Mouse (Mus musculus) kidney, adult 2 months (tissue): ENCODE data around the gene Gm11985. TPM values are rescaled to one million over a fixed set of nuclear protein-coding genes. Genes with fewer than 3 reads are reported as not detected.
A peak's percentile ranks its signal among the peaks of the same experiment; 100 is the strongest.
"Not testable (repeated sequence)": the region's sequence is repeated elsewhere in the genome, so short reads cannot be mapped to it uniquely, and the experiment has no call there.

ENCODE experiments used
- DNase-seq: peaks from one replicate; pipeline ENCODE4 v3.0.0; 2021
- H3K27ac ChIP-seq: fragments of 200-500 bp; 2 replicates; pipeline ENCODE4 v1.5.1; 2012; ENCODE audit warnings: low read depth, low read length, control low read depth, inconsistent platforms; ENCODE audit not compliant: insufficient read depth
- H3K27me3 ChIP-seq: fragments of 200-500 bp; replicated peaks from 2 replicates; pipeline ENCODE4 v1.6.1; 2012; ENCODE audit warnings: mild to moderate bottlenecking, moderate library complexity, low read length, inconsistent platforms; ENCODE audit not compliant: control insufficient read depth, insufficient read depth
- H3K36me3 ChIP-seq: fragments of 200-500 bp; 2 replicates; pipeline ENCODE4 v1.6.1; 2012; ENCODE audit warnings: mild to moderate bottlenecking, moderate library complexity, low read length, inconsistent platforms; ENCODE audit not compliant: control insufficient read depth, insufficient read depth
- H3K4me1 ChIP-seq: fragments of 200-500 bp; 2 replicates; pipeline ENCODE4 v1.6.1; 2011; ENCODE audit warnings: low read length; ENCODE audit not compliant: control insufficient read depth, insufficient read depth
- H3K4me3 ChIP-seq: fragments of 200-500 bp; 2 replicates; pipeline ENCODE4 v1.5.1; 2011; ENCODE audit warnings: mild to moderate bottlenecking, low read depth, low read length, control low read depth; ENCODE audit not compliant: insufficient read depth
- CTCF ChIP-seq: fragments of 200-500 bp; conservative IDR thresholded peaks from 2 replicates; pipeline ENCODE4 v1.5.1; 2011; ENCODE audit warnings: low read depth, mild to moderate bottlenecking, control low read depth, low read length, moderate library complexity, mixed read lengths; ENCODE audit not compliant: insufficient read depth, insufficient read length
- POLR2A ChIP-seq: fragments of 200-500 bp; IDR thresholded peaks from one replicate; pipeline ENCODE4 v1.6.1; 2011; ENCODE audit warnings: low read depth, low read length, control low read depth
- WGBS: fragments of 180-500 bp; shearing (Covaris S2); methylation state at CpG from one replicate; pipeline ENCODE4 v1.1.7; 2018; 5-methylcytosine and 5-hydroxymethylcytosine counted together
- polyA plus RNA-seq: library from polyadenylated mRNA; depleted of rRNA; stranded (reverse); fragments of >200 nt; gene quantifications from 2 replicates; pipeline ENCODE4 v1.2.3, GENCODE M21; 2012

Gm11985 gene
- polyA plus RNA-seq, 1 experiment: not detected

DNA sequence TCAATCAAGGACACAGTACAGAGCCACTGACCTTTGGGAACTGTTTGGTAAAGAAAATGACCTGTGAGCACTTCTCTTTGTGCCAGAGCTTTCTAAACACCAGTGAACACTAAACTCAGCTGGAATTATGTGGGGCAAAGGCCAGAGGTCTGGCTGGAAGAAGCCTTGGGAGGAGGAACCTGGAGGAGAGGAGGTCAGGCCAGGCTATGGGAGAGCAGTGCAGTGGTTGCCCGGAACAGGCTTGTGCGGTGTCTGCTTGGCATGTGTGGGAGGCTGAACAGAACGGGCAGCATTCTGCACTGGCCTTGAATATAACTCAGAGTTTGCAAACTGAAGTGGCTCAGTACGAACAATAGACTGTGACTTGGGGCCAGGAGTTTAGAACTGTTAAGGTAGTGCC is 41.6 kb upstream of the Gm11985 start:
- no peaks in the 10 kb centered on the region for H3K27me3 ChIP-seq
- WGBS: 40% methylated on average over 4 of the region's 4 CpGs
- no peaks in the 10 kb centered on the region; the same call in 1 of the 2 replicates for H3K4me1 ChIP-seq
- no peaks in the 10 kb centered on the region for H3K36me3 ChIP-seq
- no peak overlapping the region for H3K27ac ChIP-seq
- H3K4me3 ChIP-seq: no peak overlapping the region
- DNase-seq: peak; percentile 81
- no peak for TF ChIP-seq POLR2A
- no peak for TF ChIP-seq CTCF

DNA sequence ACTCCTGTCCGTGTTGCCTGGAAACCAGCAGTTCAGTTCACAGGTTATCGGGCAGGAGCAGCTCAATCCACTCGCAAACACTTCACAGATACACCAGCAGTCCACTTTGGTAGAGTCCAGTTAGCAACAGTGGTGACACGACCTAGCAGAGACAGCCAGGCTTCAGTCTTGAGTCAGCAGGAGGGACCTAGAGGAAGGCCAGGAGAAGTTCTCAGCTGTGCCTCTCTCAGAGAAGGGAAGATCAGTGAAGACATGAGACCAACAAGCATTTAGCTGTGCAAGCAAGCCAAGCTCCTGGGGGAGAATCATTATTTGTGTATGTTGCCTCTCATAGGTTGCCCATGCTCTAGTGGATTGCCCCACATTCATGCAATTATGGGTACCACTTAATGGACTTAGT is 39.7 kb upstream of the Gm11985 start:
- H3K4me3 ChIP-seq: no peak overlapping the region
- H3K27ac ChIP-seq: no peak overlapping the region
- no peaks in the 10 kb centered on the region for H3K36me3 ChIP-seq
- no peaks in the 10 kb centered on the region; the same call in 1 of the 2 replicates for H3K4me1 ChIP-seq
- WGBS: 85% methylated on average over 4 of the region's 4 CpGs
- no peak for DNase-seq
- no peak for TF ChIP-seq CTCF
- no peak for TF ChIP-seq POLR2A
- no peaks in the 10 kb centered on the region for H3K27me3 ChIP-seq

DNA sequence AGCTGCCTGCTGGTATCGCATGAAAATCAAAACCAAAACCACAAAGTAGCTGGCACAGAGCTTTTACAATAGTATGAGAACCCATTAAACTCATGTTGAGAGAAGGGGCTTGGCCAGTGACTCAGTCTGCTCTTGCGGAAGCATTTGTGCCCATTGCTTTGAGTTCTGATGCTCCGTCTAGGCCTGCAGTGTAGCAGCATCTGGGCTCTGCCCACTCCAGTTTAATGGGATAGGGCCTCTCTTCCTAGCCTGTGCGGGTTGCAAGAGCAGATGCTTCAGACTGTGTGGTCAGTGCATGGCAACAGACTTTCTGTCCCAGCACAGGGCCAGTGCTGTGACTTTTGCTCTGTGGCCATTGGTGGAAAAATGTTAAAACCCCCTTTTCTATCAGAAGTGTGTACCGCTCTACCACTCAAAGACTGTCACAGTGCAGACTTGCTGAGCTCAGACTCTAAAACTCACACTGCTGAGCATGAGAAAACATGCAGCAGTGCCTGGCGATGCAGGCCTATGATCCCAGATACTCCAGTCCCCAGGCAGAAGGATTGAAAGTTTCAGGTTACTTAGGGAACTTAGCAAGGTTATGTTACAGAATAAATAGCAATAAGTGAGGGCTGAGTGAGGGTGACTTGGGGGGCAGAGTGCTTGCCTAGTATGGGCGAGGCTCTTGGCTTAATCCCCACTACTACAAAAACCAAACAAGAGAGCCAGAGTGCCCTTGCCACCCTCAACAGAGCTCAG is 38.6 kb upstream of the Gm11985 start:
- Histone ChIP-seq H3K27me3 (no peaks in the 10 kb centered on the region), H3K4me1 (no peaks in the 10 kb centered on the region; the same call in 1 of the 2 replicates), H3K4me3 (no peak overlapping the region), H3K27ac (no peak overlapping the region), H3K36me3 (no peaks in the 10 kb centered on the region)
- no peak for DNase-seq
- 85% methylated on average over 7 of the region's 7 CpGs for WGBS
- TF ChIP-seq CTCF: no peak

DNA sequence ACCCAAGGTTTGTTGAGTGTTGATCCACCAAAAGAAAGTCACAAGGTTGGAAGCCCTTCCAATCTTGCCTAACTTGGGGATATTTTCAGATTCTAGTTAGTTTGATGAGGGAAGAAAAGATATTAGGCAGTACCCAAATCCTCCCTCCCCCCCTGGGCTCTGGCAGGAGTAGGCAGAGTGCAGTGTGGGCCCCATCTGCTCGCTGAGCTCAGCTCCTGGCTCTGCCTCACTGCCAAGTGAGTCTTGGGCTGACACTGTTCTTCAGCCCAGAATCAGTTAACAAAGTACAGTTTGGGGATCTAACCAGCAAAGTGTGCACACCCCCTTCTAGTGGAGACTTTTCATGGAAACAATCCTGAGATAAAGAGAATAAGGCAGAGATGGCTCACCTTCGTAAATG is 37.8 kb upstream of the Gm11985 start:
- H3K36me3 ChIP-seq: no peaks in the 10 kb centered on the region
- H3K4me1 ChIP-seq: no peaks in the 10 kb centered on the region; the same call in 1 of the 2 replicates
- no peak overlapping the region for H3K27ac ChIP-seq
- DNase-seq: no peak
- no peak for TF ChIP-seq CTCF
- no peak for TF ChIP-seq POLR2A
- 93% methylated on average over 2 of the region's 2 CpGs for WGBS
- no peak overlapping the region for H3K4me3 ChIP-seq
- no peaks in the 10 kb centered on the region for H3K27me3 ChIP-seq

DNA sequence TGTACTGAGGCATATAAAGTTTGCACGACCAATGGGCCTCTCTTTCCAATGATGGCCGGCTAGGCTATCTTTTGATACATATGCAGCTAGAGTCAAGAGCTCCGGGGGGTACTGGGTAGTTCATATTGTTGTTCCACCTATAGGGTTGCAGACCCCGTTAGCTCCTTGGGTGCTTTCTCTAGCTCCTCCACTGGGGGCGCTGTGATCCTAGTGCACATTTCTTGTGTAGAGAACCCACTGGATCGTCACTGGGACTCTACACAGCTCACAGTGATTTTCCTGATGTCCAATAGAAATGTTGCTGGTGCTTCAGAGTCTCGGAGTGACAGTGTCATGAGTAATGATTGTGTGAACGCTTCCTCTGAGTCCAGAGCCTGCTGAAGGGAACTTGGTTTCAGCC is 33.5 kb upstream of the Gm11985 start:
- DNase-seq, H3K36me3 ChIP-seq, H3K27me3 ChIP-seq, H3K27ac ChIP-seq, H3K4me1 ChIP-seq, H3K4me3 ChIP-seq: not testable (repeated sequence)
- WGBS: 81% methylated on average over 8 of the region's 8 CpGs
- TF ChIP-seq CTCF: 0 out of 2 replicates have a peak, but pooled peaks have one; percentile 5

DNA sequence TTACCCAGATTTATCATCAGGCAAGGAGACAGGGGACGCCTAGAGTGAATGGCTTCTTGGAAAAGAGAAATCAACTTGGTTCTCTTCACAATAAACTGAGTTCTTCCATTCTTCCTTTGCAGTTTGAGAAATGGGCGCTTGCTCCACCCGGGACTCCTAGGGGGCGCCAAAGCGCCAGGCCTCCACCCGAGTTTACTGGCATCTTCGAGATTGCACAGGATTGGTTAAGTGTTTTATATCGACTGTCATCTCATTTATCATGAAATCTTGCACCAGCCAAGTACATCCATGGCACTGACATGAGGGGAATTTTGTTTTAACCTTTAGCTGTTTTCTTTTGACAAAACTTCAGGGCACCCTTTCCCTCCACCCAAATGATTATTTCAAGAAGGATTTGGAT is 27.3 kb upstream of the Gm11985 start:
- no peaks in the 10 kb centered on the region for H3K36me3 ChIP-seq
- H3K27me3 ChIP-seq: no peaks in the 10 kb centered on the region
- peak; percentile 58 for TF ChIP-seq CTCF
- TF ChIP-seq POLR2A: no peak
- DNase-seq: peak; percentile 78
- H3K27ac ChIP-seq: no peak overlapping the region
- no peaks in the 10 kb centered on the region for H3K4me1 ChIP-seq
- whole genome bisulfite sequencing: 9% methylated on average over 8 of the region's 8 CpGs
- no peak overlapping the region for H3K4me3 ChIP-seq

DNA sequence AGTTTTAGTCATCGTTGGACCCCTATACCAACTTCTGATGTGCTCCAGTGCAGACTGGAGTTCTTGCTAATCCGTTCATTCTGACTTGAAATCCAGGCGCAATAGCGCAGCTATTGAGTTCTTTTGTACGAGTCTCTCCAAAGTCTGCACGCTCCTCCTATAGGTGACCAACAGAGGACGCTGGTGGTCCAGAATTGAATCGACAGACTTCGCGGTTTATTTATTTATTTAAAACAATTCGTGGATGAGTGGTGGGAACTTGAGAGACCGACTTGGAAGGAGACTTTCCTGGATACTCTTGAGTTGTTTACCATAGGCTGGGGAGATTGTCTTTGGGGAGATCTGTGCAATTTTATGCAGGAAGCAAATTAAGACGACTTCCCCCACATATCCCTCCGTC is 26.4 kb upstream of the Gm11985 start:
- TF ChIP-seq POLR2A: no peak
- TF ChIP-seq CTCF: peak; percentile 49
- Histone ChIP-seq H3K4me1 (no peaks in the 10 kb centered on the region), H3K27ac (no peak overlapping the region), H3K4me3 (no peak overlapping the region), H3K36me3 (no peaks in the 10 kb centered on the region), H3K27me3 (no peaks in the 10 kb centered on the region)
- peak; percentile 77 for DNase-seq
- WGBS: 6% methylated on average over 14 of the region's 14 CpGs

DNA sequence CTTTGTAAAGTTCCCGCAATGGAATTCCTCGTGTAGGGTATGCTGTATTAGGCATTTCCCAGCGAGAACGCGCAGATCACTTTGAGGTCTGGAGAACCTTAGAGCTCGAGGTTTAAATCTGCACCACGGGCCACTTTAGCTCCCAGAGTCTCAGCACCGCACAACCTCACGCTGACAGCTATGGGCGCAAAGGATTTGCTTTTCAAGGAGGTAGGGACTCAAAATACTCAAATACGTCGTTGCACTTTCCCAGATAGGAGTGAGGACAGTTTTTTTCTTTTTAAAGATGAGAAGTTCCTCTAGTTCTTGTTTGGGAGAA is 25.9 kb upstream of the Gm11985 start:
- H3K27ac ChIP-seq: no peak overlapping the region
- H3K36me3 ChIP-seq: no peaks in the 10 kb centered on the region
- H3K4me3 ChIP-seq: peak overlapping the region; percentile 60
- H3K4me1 ChIP-seq: no peaks in the 10 kb centered on the region
- no peak for TF ChIP-seq POLR2A
- no peak for TF ChIP-seq CTCF
- 1% methylated on average over 12 of the region's 12 CpGs for WGBS
- no peaks in the 10 kb centered on the region for H3K27me3 ChIP-seq
- DNase-seq: no peak
